Mouse (Mus musculus) yolk sac, embryonic 10.5 days (tissue): Measurements from ENCODE around the gene Col19a1.
A peak's percentile ranks its signal among the peaks of the same experiment; 100 is the strongest.

ENCODE experiments used
- DNase-seq: peaks from one replicate; pipeline ENCODE4 v3.0.0-alpha.2; 2017; ENCODE audit warnings: low spot score

Col19a1 gene

DNA sequence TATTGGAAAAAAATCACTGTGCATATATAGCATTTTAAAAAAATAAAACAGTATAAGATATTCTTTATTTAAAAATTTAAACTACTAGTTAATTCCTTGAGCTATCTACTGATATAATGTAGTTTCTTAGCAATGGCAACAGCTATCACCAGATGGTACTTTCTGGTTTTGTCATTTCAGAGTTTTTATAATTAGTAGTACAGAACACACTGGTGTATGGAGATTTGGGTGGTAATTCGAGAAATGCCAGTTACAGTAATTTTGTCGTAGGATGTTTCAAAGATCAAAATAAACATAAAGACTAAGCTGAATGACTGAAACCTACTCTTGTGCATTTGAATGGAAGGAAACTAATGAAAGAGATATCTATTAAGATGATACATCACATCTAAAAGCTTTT, 129.3 kb downstream of the Col19a1 start:
- no peak for DNase-seq

- DNase-seq: no peak
Measured at GRCm38 (mm10) chr1:24452572-24453269, 134.6 kb downstream of the Col19a1 start.

DNA sequence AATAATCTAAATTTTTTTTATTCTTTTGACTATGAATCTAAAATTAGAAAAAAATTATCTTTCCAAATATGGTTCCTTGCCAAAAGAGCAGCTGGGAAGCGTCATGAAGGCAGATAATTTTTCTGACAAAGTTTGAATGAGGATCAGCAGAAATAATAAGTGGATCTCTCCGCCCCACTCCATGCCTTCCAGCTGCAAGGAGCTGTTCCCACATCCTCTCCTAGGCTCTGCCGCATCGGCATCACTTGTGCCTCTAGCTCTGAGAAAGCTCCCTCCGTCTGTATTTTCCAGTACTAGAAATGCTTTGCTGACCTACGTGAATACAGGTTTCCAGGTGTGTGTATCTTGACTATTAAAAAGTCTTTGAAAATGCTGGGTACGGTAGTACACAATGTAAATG, 135.1 kb downstream of the Col19a1 start:
- no peak for DNase-seq

- no peak for DNase-seq
Measured at GRCm38 (mm10) chr1:24437425-24437824, 149.8 kb downstream of the Col19a1 start.

GRCm38 (mm10) chr1:24428306-24428705, 159.0 kb downstream of the Col19a1 start:
- DNase-seq: no peak

- peak; percentile 15 for DNase-seq
Measured at GRCm38 (mm10) chr1:24378125-24378821, 209.0 kb downstream of the Col19a1 start.

DNA sequence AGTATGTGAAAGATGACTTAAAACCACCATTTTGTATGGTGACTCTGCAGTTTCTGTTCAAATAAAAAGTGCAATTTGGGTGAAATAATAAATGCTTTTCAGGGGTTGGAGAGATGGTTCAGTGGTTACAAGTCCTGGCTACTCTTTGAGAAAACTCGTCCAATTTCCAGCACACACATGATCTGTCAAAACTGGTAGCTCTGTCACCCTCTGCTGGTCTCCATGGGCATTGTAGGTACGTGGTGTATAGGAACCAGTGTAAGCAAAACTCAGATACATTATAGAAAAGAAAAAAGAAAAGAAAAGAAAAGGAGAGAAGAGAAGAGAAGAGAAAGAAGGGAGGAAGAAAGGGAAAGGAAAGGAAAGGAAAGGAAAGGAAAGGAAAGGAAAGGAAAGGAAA, 212.4 kb downstream of the Col19a1 start:
- DNase-seq: no peak

DNA sequence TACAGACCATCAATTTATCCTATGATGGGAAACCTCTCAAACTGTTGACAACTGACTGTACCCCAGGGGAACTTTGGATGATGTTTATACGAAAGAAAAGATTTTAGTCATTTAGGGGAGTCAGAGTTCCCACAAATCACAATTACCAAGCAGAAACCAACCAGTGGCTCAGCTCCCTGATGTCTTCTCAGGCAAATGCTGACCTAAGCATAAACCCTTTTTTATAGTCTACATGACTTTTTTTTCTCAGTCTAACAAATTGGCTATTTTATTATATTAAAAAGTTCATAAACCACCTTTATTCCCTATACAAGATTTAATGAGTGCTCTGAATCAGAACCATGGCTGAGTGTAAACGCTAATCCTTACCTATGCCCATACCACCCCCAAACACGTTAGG, 213.6 kb downstream of the Col19a1 start:
- DNase-seq: no peak

GRCm38 (mm10) chr1:24372471-24373258, 214.6 kb downstream of the Col19a1 start:
- no peak for DNase-seq

DNA sequence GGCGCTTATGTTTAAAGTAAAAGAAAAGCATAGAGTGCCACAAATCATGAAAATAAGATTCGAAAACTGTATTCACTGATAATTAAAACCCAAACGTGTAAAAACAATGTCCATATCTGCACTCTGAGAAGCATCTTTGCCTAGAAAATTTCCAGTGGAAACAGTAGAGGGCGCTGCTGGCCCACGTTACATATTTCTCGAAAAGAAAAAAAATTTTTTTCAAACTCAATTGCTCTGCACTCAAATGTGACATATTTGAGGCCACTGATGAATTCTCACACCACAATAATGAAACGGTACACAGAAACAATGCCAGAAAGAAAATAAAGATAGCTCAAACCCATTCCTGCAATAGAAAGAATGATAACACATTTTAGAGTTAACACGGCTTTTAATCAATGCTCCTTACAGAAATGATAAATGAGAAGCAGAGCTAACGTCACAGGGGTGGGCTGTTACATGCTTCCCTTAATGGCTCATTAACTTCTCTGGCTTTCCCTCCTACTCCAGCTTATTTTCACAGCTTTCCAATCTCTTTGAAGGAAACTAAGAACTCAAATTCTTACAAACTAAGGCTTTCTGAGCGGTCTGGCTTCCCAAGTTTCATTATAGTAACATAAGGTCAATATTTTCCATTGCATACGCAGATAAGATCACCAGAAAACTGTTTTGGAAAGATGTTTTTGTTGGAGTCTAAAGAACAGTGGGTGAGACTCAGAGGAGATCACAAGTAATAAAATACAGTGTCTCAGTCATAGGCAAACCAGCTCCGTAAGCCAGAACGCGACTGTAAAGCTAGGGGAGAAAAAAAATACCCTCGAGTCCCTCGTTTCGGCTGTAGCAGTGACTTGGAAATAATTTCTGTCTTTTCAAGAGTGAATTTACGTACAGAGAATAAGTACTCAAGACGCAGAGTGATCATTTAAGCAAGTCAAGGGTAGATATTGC, 219.4 kb downstream of the Col19a1 start:
- no peak for DNase-seq

DNA sequence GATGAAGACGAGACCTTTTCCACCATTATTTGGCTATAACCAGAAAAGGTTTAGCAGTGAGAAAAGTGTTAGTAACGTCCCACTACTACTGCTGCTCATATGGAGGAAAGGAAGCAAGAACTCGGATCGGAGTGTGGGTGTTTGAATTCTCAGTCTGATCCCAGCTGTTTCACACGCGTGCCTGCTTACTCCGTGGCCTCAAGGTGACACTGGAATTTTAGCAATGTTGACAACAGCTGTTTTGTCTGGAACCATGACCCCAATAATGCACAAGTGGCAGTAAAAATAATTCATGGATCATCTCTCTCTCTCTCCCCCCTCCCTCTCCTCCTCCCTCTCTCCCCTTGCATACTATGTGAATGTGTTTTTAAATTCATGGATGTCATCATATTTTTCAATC, 222.5 kb downstream of the Col19a1 start:
- no peak for DNase-seq

DNA sequence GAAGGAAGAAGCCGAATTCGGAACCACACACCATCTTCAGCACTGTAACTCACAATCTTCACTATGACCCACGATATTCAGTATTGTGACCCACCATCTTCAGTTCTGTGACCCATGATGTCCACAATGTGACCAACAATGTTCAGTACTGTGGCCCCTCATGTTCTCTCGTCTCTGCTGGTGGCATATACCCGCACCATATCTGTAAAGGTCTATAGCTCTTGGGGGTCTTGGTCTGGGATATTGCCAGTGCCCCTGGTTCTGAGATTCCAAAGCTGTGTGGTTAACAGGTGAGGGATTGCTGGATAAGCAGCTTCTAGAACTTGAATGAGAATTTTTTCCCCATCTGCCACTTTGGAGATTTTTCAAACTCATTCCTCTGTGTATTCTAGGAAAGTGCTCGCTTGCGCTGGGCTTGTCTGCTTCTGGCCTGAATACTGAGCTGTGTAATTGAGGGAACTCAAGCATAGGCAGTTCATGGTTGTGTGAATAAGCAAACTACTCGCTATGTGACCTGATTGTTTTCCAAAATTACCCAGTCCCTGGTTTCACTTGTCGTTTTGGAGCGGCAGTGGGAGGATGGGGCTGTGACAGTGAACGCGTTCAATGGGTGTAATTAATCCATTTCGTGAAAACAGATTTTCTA, 225.2 kb downstream of the Col19a1 start:
- no peak for DNase-seq

GRCm38 (mm10) chr1:24349462-24350217, 237.6 kb downstream of the Col19a1 start:
- no peak for DNase-seq

DNA sequence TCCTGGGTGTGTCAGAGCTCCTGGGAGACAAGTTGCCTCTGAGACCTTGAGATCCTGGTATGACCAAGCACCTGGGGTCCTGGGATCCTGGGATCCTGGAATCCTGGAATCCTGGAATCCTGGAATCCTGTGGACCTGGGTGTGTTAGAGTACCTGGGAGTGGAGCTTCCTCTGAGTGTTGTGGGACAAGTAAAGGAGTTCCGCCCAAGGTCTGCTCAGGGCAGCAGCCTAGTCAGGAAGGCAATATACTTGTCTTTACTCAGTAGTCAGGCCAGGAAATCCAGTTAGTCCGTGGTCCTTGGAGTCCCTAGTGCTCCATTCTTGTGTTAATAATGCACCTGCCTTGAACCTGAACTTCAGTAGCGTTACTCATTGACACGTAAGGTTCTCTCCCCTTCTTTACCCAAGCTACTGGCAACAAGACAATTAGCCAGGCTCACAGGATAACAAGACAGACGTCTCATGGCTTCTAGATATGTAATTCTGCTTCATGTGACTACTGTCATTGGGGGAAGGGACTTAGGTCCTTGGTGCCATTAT, 239.6 kb downstream of the Col19a1 start:
- no peak for DNase-seq

DNA sequence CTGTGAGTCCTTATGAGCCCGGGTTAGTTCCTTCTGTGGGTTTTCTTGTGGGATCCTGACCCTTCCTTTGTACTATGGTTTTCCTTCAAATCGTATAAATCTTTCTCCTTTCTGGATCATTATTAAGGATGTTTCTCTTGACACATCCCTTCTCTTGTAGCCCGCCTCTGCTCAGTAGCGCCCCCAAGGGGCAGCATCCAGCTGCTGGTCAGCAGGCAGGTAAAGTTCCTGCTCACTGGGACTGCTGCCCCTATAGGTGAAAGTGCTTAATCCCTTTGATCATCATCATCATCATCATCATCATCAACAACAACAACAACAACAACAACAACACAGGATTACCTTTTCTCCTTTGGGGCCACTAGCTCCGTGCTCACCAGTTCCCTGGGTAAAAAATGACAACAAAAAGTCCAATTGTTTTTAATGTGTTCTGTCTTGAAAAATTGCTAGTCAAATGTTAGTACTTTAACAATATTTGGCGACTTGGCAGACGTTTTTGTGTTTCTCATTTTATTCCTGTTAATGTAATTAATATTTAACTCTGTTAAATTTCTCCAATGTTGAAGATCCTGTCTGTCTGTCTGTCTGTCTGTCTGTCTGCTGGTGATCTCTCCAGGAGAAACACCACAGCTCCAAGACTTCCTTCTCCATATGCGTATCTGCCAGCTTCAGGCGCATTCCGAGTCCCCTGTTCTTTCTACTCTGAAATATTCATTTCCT, 249.6 kb downstream of the Col19a1 start:
- DNase-seq: no peak

DNA sequence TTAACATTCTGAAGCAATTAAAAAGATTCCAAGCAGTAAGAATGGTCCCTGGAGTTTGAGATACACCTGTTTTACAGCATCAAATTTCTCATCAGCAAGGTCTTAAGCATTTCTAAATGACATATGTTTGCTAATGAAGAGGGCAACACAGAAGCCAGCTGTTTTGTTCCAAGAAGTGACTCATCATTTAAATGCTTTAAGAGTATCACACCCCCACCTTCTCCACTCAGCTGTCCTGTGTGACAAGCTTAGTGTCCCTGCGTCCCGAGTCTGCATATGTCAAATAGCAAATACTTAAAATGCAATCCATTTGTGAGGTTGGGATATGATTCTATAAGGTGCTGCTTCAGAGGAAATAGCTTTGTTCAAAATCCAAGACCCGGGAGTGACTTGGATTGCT, 251.2 kb downstream of the Col19a1 start:
- no peak for DNase-seq

DNA sequence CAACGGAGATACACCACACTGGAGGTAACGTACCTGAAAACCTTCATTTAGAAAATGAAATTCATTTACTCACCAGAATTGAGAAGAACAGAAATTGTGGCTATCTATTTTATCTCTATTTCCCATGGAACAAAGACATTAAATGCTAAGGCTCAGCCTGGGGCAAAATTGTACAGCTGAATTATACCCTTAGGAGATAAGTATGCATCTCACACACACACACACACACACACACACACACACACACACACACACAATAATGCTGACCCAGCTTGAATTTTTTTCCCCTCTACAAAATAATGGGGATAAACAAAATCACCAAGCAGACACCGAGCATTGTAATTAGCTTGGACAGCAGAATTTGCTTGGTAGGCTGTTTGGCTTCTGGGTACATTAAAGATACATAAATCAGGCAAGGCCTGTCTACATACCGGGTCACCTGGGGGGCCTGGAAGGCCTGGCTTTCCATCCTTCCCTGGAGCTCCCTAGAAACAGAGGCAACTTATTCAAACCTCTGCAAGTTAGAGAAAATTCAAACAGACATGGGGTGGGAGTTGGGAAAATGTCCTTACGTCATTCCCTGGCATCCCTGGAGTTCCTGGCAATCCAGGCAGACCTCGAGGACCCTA, 270.2 kb downstream of the Col19a1 start:
- DNase-seq: no peak

GRCm38 (mm10) chr1:24316490-24316889, 270.8 kb downstream of the Col19a1 start:
- DNase-seq: no peak

DNA sequence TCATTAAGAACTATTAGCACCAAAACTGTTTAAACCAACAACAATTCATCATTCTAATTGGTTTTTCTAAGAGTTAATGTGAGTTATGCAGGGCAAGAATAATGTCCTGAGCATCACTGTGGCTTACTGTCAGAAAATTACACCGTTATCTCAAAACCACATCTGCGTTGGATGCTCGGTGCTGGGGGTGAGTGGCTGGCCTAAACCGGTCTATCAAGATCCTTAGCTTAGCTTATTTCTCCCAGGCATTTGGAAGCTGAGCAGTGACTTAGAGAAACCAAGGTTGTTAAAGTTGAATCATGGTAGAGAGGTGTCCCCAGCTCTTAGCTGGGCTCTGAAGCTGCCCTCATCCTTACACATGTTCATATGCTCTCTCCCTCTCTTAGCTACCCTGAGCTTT, 276.4 kb downstream of the Col19a1 start:
- no peak for DNase-seq
